Mouse (Mus musculus) bone marrow macrophage, adult 2 months (primary cell): ENCODE data around the gene Aff3. TPM values are rescaled to one million over a fixed set of nuclear protein-coding genes. Genes with fewer than 3 reads are reported as not detected.

Experiments
- H3K27ac ChIP-seq: 2 replicates; pipeline ENCODE4 v1.5.1; 2012; ENCODE audit warnings: low read depth, low read length; ENCODE audit not compliant: insufficient read depth
- H3K4me1 ChIP-seq: 2 replicates; pipeline ENCODE4 v1.6.1; 2012; ENCODE audit warnings: low read length; ENCODE audit not compliant: control insufficient read depth, insufficient read depth
- H3K4me3 ChIP-seq: 2 replicates; pipeline ENCODE4 v1.5.1; 2012; ENCODE audit warnings: mild to moderate bottlenecking, low read length, moderate library complexity; ENCODE audit not compliant: insufficient read depth
- CTCF ChIP-seq: IDR thresholded peaks from 2 replicates; pipeline ENCODE4 v1.5.1; 2012; ENCODE audit warnings: low read depth, mild to moderate bottlenecking, low read length, moderate library complexity
- POLR2A ChIP-seq: IDR thresholded peaks from 2 replicates; pipeline ENCODE4 v1.6.1; 2012; ENCODE audit warnings: mild to moderate bottlenecking, low read depth, low read length, borderline replicate concordance
- polyA plus RNA-seq: library from polyadenylated mRNA; stranded (reverse); fragments of >200 nt; gene quantifications from 2 replicates; pipeline ENCODE4 v1.2.4, GENCODE M21; 2012; ENCODE audit not compliant: missing spikeins, insufficient read depth, insufficient read length

Gene Aff3
- polyA plus RNA-seq, 1 experiment = not detected

DNA sequence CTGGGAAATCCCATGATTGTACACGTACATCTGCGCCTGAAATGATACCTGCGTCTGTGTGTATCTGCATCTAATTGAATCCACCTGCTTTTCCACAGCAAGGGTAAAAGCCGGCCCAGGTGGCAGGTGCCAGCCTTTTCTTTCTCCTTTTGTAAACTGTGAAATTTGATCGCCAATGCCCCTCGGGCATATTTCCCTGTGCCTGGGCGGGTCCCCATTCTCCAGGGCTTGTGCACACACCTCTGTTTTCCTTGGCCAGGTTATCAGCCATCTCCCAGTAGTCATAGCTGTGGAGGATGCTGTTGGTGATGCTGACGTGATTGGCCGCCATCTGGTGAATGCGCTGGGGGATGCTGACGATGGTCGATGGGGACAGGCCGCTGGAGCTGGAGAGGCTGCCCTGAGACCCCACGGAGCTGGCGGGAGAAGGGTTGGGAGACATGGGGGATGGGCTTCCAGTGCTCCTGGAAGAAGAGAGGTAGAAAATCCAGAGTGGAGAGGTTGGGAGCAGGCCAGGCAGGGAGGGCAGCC, 483.7 kb downstream of the Aff3 start:
- Histone ChIP-seq H3K4me3 (no peak overlapping the region), H3K27ac (no peak overlapping the region), H3K4me1 (no peaks in the 10 kb centered on the region)
- TF ChIP-seq CTCF (no peak), POLR2A (no peak)

DNA sequence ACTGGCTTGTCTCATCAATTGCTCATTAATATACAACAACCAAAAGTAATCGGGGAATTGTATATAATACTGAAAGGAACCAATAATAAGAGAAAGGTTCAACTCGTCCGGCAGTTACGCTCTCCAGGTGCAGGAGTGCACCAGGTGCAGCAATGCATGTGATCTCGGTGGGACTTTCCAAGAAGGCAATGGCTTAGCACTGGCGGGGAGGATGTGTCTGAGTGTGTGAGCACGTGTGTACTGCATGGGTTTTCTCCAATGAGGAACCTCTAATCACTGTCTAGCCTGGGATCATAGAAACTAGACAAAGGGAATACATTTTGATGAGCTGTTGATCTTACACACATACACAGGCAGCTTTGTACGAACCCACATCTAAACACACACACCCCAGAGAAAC, 485.8 kb downstream of the Aff3 start:
- Histone ChIP-seq H3K27ac (no peak overlapping the region), H3K4me3 (no peak overlapping the region), H3K4me1 (no peaks in the 10 kb centered on the region)
- no peak for TF ChIP-seq POLR2A
- TF ChIP-seq CTCF = no peak

DNA sequence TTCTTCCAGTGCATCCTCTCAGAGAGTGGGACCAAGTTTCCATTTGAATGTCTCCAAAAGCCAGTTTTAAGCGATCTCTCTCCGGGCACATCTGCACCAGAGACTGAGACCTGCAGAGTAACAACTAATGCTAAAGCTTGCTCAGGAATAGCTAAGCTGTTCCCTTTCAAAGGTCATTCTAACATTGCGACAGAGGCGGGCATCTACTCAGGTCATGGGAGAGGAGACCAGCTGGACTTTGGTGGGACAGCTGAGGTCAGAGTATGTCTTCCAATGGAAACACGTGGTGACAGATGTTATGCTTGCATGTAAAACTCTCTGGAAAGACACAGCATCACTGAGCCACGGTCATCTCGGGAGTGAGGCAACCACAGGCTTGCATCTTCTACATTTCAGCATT, 488.7 kb downstream of the Aff3 start:
- no peak for TF ChIP-seq CTCF
- no peak for TF ChIP-seq POLR2A
- Histone ChIP-seq H3K27ac (no peak overlapping the region), H3K4me1 (no peaks in the 10 kb centered on the region), H3K4me3 (no peak overlapping the region)

DNA sequence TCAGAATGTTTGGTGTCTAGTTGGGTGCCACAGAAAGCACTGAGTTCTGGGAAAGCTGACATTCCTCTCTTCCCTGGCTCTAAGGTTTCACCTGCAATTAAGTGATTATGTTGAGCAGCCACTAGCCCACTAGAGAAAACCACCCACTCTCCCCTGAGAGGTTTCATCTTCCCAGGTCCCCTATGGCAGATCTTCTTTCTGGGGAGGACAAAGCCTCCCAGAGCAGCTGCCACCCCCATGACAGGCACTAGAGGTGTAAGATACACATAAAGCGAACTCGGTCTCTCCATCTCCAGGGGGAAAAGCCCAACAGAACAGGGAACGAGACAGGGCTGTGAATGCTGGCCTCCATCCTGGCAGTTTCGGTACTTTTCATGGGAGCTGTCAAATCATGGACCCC, 492.9 kb downstream of the Aff3 start:
- Histone ChIP-seq H3K4me3 (no peak overlapping the region), H3K4me1 (no peaks in the 10 kb centered on the region), H3K27ac (no peak overlapping the region)
- TF ChIP-seq POLR2A (no peak), CTCF (no peak)

DNA sequence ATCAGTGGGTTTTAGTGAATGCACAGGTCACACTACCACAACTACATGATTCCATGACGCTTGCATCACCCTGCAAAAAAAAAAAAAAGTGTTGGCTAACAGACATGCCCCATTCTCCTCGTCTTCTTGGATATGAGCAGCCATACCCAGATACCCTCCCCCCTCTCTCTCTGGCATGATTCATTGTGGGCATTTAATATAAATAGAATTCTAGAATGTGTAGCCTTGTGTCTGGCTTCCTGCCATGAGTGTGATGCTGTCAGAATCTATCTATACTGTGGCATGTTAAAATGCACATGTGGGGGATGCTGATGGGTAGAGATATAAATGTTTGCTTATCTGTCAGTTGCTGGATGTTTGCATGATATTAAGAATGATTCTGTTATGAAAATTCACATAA, 499.1 kb downstream of the Aff3 start:
- H3K4me1 ChIP-seq = no peaks in the 10 kb centered on the region
- no peak overlapping the region for H3K27ac ChIP-seq
- TF ChIP-seq POLR2A = no peak
- no peak for TF ChIP-seq CTCF
- no peak overlapping the region for H3K4me3 ChIP-seq

DNA sequence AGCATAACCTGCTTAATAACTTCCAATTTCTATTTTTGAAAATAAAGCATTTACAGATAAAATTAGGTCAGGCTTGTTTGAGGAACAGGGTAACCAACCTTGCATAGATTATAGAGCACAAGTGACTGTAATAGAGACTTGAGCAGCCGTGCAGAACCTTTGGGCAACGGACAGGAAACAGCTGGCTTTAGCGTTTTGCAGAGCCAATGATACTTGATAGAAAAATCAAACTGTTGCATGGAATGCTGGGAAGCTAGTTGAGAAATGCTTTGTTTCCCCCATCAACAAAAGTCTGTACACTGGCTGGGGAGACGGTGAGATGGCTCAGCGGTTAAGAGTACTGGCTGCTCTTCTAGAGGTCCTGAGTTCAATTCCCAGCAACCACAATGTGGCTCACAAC, 514.7 kb downstream of the Aff3 start:
- Histone ChIP-seq H3K4me1 (no peaks in the 10 kb centered on the region), H3K4me3 (no peak overlapping the region), H3K27ac (no peak overlapping the region)
- TF ChIP-seq CTCF = no peak
- no peak for TF ChIP-seq POLR2A

DNA sequence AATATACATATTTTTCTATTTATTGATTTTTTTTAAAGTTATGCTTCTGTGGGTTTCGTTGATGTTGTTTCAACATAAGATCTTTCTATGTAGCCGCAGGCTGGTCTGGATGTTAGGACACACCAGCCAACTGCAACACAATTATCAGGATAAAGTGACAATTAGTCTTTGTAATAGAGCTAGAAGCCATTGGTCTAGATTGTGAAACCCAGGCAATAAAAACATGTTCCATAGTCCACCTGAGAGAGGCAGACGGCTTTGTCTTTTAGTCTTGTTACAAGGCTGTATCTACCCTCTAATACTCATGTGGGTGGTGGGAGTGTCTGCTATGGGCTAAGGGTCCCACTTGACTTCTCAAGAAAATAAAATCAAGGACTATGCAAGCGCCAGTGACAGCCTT, 518.7 kb downstream of the Aff3 start:
- no peak overlapping the region for H3K4me3 ChIP-seq
- H3K4me1 ChIP-seq = no peaks in the 10 kb centered on the region
- H3K27ac ChIP-seq = no peak overlapping the region
- TF ChIP-seq CTCF (no peak), POLR2A (no peak)

DNA sequence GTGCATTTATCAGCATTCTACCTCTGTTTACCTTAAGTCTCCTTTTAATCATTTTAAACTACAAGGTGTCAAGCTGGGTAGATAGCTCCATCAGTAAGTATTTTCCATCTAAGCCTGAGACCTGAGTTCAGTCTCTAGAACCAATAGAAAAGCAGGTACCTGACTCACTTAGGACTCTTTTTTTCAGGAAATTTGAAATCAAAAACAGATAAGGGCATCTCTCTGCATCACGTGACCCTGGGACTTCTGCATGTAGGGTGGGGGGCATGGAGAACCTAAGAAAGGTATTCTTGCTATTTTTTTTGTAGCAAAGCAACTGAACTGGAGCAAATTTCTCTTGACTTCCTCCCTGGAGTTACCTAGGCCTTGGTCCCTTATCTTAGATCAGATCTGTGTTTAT, 523.4 kb downstream of the Aff3 start:
- no peak overlapping the region for H3K27ac ChIP-seq
- H3K4me1 ChIP-seq = no peaks in the 10 kb centered on the region
- no peak overlapping the region for H3K4me3 ChIP-seq
- TF ChIP-seq CTCF (no peak), POLR2A (no peak)

DNA sequence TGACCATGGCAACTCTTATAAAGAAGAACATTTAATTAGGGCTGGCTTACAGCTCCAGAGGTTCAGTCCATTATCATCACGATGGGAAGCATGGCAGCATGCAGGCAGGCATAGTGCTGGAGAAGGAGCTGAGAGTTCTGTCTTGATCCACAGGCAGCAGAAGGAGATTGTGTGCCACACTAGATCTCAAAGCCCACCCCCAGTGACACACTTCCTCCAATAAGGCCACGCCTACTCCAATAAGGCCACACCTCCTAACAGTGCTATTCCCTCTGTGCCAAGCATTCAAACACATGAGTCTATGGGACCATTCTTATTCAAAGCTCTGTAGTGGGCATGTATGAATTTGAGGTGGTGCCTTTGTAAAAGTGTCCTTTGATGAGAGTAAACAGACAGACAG, 523.8 kb downstream of the Aff3 start:
- no peak overlapping the region for H3K4me3 ChIP-seq
- TF ChIP-seq CTCF = no peak
- no peak for TF ChIP-seq POLR2A
- H3K27ac ChIP-seq = no peak overlapping the region
- no peaks in the 10 kb centered on the region for H3K4me1 ChIP-seq

DNA sequence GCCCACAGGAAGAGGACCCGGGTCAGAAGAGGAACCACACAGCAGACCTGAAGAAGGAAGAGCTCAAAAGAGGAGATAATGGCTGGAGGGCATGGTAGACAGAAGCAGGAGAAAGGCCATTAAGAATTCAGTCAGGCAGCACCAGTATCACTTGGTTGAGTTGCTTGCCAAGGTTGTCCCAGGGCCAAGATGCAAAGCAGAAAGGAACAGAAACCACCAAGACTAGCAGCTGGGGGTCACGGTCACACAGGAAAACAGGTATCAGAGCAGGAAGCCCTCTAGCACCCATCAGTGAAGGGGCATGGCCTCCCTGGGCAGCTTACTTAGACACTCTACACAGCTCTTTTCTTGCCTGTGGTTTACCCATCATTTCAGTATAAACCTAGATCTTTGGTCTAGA, 525.4 kb downstream of the Aff3 start:
- no peak overlapping the region for H3K4me3 ChIP-seq
- TF ChIP-seq POLR2A (no peak), CTCF (no peak)
- H3K27ac ChIP-seq = no peak overlapping the region
- no peaks in the 10 kb centered on the region for H3K4me1 ChIP-seq

DNA sequence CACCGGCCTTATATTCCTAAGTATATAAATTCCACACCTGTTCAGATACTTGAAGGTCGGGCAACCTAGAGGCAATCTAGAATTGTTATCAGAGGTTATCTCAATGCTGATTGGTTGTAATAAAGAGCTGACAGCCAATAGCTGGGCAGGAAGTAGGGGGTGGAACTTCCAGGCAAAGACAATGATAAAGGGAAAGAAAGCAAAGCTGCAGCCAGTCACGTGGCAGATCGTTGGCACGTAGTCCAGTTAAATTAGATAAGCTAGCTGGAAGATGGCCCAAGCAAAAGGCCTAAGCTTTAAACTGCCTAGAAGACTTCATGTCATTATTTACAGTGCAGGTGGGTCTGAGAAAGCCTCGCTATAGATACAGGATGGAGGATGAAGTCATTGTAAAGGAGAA, 531.8 kb downstream of the Aff3 start:
- no peak for TF ChIP-seq POLR2A
- no peak for TF ChIP-seq CTCF
- Histone ChIP-seq H3K4me1 (peaks cover 3% of the 10 kb centered on the region; the same call in 1 of the 2 replicates), H3K4me3 (no peak overlapping the region), H3K27ac (no peak overlapping the region)
